Mouse (Mus musculus) lung, embryonic 14.5 days (tissue): ENCODE data around the gene Tmem52b. TPM values are rescaled to one million over a fixed set of nuclear protein-coding genes. Genes with fewer than 3 reads are reported as not detected.
A peak's percentile ranks its signal among the peaks of the same experiment; 100 is the strongest.
"Not testable (repeated sequence)": the region's sequence is repeated elsewhere in the genome, so short reads cannot be mapped to it uniquely, and the experiment has no call there.

Experiments
- ATAC-seq: fragments of 200-750 bp; cut with Nextera tagmentation; 2 replicates; pipeline ENCODE4 v1.8.0; 2017; ENCODE audit warnings: mild to moderate bottlenecking, moderate TSS enrichment, moderate library complexity; ENCODE audit not compliant: insufficient read depth
- DNase-seq: peaks from one replicate; pipeline ENCODE4 v3.0.0-alpha.2; 2015
- H3K27ac ChIP-seq: fragments of 300-500 bp; sonication (generic); 2 replicates; pipeline ENCODE4 v1.5.1; 2014; ENCODE audit warnings: low read depth, mild to moderate bottlenecking, moderate library complexity
- H3K27me3 ChIP-seq: fragments of 300-500 bp; sonication (generic); 2 replicates; pipeline ENCODE4 v1.6.1; 2014; ENCODE audit warnings: low read length, control low read depth; ENCODE audit not compliant: insufficient read depth
- H3K36me3 ChIP-seq: fragments of 300-500 bp; sonication (generic); 2 replicates; pipeline ENCODE4 v1.6.1; 2014; ENCODE audit warnings: control low read depth; ENCODE audit not compliant: insufficient read depth
- H3K4me1 ChIP-seq: fragments of 300-500 bp; sonication (generic); 2 replicates; pipeline ENCODE4 v1.6.1; 2014; ENCODE audit warnings: antibody characterized with exemption, control low read depth; ENCODE audit not compliant: insufficient read depth
- H3K4me2 ChIP-seq: fragments of 300-500 bp; sonication (generic); 2 replicates; pipeline ENCODE4 v1.6.1; 2014; ENCODE audit warnings: mild to moderate bottlenecking
- H3K4me3 ChIP-seq: fragments of 300-500 bp; sonication (generic); 2 replicates; pipeline ENCODE4 v1.5.1; 2014; ENCODE audit warnings: low read depth, low read length
- H3K9ac ChIP-seq: fragments of 300-500 bp; sonication (generic); 2 replicates; pipeline ENCODE4 v1.6.1; 2014
- H3K9me3 ChIP-seq: fragments of 300-500 bp; sonication (generic); 2 replicates; pipeline ENCODE4 v1.6.1; 2016; ENCODE audit warnings: low read depth, low read length, control low read depth
- CTCF ChIP-seq: IDR thresholded peaks from 2 replicates; pipeline ENCODE4 v1.5.1; 2016; ENCODE audit warnings: antibody characterized with exemption, low read depth
- WGBS: fragments of 180-500 bp; shearing (Covaris S2); extraction: QIAGEN DNeasy Blood & Tissue Kit; methylation state at CpG from one replicate; pipeline ENCODE4 v1.1.7; 2014; 5-methylcytosine and 5-hydroxymethylcytosine counted together
- polyA plus RNA-seq: library from polyadenylated mRNA; unstranded; fragments of >200 nt; fragmentation: Nextera tagmentation; extraction: Ambion mirVana; gene quantifications from 2 replicates; pipeline ENCODE4 v1.2.1, GENCODE M21; 2014

Gene Tmem52b
- polyA plus RNA-seq, 1 experiment from 2014 or later: 0.55 TPM

GRCm38 (mm10) chr6:129497345-129498218, 14.8 kb upstream of the Tmem52b start:
- no peak for TF ChIP-seq CTCF
- Histone ChIP-seq H3K4me2 (no peak overlapping the region), H3K27ac (no peak overlapping the region), H3K4me3 (no peak overlapping the region), H3K4me1 (no peaks in the 10 kb centered on the region), H3K36me3 (no peaks in the 10 kb centered on the region), H3K9me3 (no peaks in the 10 kb centered on the region; the same call in 1 of the 2 replicates), H3K27me3 (no peaks in the 10 kb centered on the region), H3K9ac (no peak overlapping the region)
- DNase-seq: peak; percentile 54
- ATAC-seq: peak; percentile 85
- WGBS: 52% methylated on average over 3 of the region's 3 CpGs

DNA sequence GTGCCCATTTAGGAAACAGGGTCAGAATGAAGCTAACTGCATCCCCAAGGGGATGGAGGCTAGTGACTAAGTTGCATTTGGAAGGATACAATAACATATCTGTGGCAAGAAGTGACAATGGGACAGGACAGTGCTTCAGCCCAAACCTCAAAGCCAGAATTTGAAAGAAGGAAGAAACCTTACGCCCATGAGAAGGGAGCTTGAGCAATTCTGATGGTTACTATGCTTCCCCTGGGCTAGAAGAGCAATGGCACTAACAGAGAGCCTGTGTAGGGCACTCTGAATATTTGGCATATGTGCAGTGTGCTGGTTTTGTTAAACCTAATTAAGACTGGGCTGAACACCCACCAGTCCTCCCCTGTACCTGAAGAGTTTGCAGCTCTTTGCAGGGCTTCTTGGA, 12.8 kb upstream of the Tmem52b start:
- 96% methylated on average over 1 of the region's 1 CpGs for WGBS
- not testable (repeated sequence) for H3K9ac ChIP-seq, H3K36me3 ChIP-seq, H3K4me3 ChIP-seq, ATAC-seq, H3K9me3 ChIP-seq, H3K27ac ChIP-seq, H3K27me3 ChIP-seq, DNase-seq, H3K4me2 ChIP-seq, H3K4me1 ChIP-seq

GRCm38 (mm10) chr6:129503471-129503870, 8.9 kb upstream of the Tmem52b start:
- H3K9ac ChIP-seq: no peak overlapping the region
- H3K36me3 ChIP-seq: no peaks in the 10 kb centered on the region
- H3K9me3 ChIP-seq: no peaks in the 10 kb centered on the region; the same call in 1 of the 2 replicates
- no peak for TF ChIP-seq CTCF
- no peaks in the 10 kb centered on the region for H3K27me3 ChIP-seq
- no peak overlapping the region for H3K4me2 ChIP-seq
- ATAC-seq: no peak
- DNase-seq: no peak
- H3K4me3 ChIP-seq: no peak overlapping the region
- H3K27ac ChIP-seq: no peak overlapping the region
- H3K4me1 ChIP-seq: no peaks in the 10 kb centered on the region
- 88% methylated on average over 2 of the region's 2 CpGs for whole genome bisulfite sequencing

GRCm38 (mm10) chr6:129507024-129507423, 5.3 kb upstream of the Tmem52b start, which contains the start of gene Olr1:
TSS of gene Olr1 (minus strand) at chr6:129507165.
- H3K4me2 ChIP-seq: no peak within 1 kb of the TSS
- ATAC-seq (no peak), DNase-seq (no peak)
- no peak within 1 kb of the TSS for H3K9ac ChIP-seq
- no peaks in the 10 kb centered on the region; the same call in 1 of the 2 replicates for H3K9me3 ChIP-seq
- no peak for TF ChIP-seq CTCF
- H3K27ac ChIP-seq: no peak within 1 kb of the TSS
- H3K4me1 ChIP-seq: no peaks in the 10 kb centered on the region
- H3K27me3 ChIP-seq: no peaks in the 10 kb centered on the region
- H3K4me3 ChIP-seq: no peak within 1 kb of the TSS
- 66% methylated on average over 9 of the region's 9 CpGs for WGBS
- H3K36me3 ChIP-seq: no peaks in the 10 kb centered on the region

DNA sequence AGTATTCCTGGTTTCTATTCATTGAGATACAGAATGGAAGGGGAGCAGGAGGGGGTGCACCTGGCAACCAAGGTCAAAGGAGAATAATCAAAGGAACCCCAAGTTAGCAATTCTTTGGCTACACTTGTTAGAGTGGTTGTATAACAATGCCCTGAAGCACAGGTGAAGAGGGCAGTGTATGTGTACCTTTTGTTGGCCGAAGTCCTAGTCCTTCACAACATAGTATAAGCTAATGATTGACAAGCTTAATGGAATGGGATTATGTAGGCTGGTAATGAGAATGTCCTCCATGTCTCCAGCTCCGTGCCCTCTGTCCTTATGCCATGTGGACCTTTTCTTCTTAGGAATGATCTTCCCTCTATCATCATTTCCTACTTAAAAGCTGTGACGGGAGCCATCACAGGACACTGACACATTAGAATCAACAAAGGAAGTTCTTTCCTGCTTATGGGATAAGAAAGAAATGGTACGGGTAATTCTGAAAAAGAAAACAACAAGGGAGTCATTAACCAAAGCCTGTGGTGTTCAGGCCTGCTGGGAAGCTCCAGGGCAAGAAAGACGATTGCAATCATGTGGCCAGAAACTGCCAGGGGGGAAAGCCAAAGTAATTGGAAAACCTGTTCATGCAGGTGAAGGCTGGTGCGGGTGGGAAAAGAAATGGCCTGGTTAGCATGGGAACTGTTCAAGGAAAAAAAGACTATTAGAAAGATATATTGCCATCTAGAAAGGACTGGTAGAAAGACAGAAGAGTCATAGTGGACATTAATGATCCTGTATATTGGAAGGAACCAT, 2.0 kb upstream of the Tmem52b start:
- DNase-seq (no peak), ATAC-seq (no peak)
- Histone ChIP-seq H3K27ac (no peak overlapping the region), H3K27me3 (no peaks in the 10 kb centered on the region), H3K9ac (no peak overlapping the region), H3K4me3 (no peak overlapping the region), H3K36me3 (no peaks in the 10 kb centered on the region), H3K9me3 (no peaks in the 10 kb centered on the region), H3K4me2 (no peak overlapping the region), H3K4me1 (peaks cover 17% of the 10 kb centered on the region)
- WGBS: 51% methylated on average over 6 of the region's 6 CpGs
- no peak for TF ChIP-seq CTCF

DNA sequence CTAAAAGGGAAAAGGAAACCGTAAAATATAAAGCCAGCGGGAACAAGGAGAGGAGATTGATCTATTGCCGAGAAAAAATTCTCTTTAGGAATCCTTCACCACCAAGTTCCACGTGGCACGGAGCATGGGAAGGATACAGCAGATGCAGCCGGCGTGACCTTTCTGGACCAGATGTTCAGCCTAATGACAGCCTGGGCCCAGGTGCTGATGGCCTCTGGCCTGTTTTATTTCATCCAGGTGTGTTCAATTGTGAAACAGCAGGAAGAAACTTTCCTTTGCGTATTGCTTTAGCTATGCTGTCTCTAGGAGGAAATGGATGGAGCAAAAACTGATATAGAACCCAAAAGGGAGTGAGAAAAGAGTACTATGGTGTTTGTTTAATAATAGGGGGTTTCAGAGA, 513 bp downstream of the Tmem52b start:
- WGBS: 32% methylated on average over 8 of the region's 8 CpGs
- H3K9ac ChIP-seq: no peak overlapping the region

DNA sequence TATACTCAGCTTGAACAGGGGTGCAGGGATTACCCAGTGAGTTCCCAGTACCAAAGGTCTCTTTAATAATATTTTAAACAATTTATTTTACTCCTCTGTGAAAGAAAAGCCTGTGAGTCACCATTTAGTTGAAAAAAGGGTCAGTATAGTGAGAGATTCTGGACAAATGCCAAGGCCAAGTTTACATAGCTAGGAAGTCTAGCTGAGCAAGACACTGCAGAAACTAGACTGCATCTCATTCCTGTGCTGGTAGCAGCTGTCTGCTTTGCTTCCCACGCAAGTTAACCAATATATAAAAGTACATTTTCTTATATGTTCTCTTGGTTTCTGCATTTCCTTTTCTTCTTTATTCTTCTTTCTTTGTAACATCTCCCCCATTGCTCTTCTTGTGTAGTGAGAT, 1.1 kb downstream of the Tmem52b start:
- peak; percentile 91 for ATAC-seq

More for the DNA sequence above, 513 bp downstream of the Tmem52b start:
- no peak overlapping the region for H3K4me3 ChIP-seq
- no peaks in the 10 kb centered on the region for H3K36me3 ChIP-seq
- no peak overlapping the region; the same call in 1 of the 2 replicates for H3K4me2 ChIP-seq
- ATAC-seq (peak; percentile 11; the same call in 1 of the 2 replicates), DNase-seq (no peak)
- peaks cover 17% of the 10 kb centered on the region for H3K4me1 ChIP-seq
- H3K27ac ChIP-seq: peak overlapping the region; percentile 26; the same call in 1 of the 2 replicates
- no peaks in the 10 kb centered on the region for H3K27me3 ChIP-seq
- no peak for TF ChIP-seq CTCF
- no peaks in the 10 kb centered on the region for H3K9me3 ChIP-seq

More for the DNA sequence above, 1.1 kb downstream of the Tmem52b start:
- TF ChIP-seq CTCF: no peak
- Histone ChIP-seq H3K4me2 (no peak overlapping the region), H3K9ac (no peak overlapping the region), H3K9me3 (no peaks in the 10 kb centered on the region), H3K36me3 (no peaks in the 10 kb centered on the region), H3K27ac (peak overlapping the region; percentile 26; the same call in 1 of the 2 replicates), H3K4me3 (no peak overlapping the region), H3K27me3 (no peaks in the 10 kb centered on the region), H3K4me1 (peaks cover 17% of the 10 kb centered on the region)
- DNase-seq: peak; percentile 96
- WGBS: 11% methylated on average over 1 of the region's 1 CpGs
